Mouse (Mus musculus) CD4-positive, CD25-positive, alpha-beta regulatory T cell, adult 2 months (primary cell): ENCODE measurements around the gene Parp9.
"Not testable (repeated sequence)": the region's sequence is repeated elsewhere in the genome, so short reads cannot be mapped to it uniquely, and the experiment has no call there.

Experiments
- DNase-seq: peaks from one replicate; pipeline ENCODE4 v3.0.0-alpha.2; 2012; ENCODE audit warnings: low read depth, low spot score

The Parp9 gene

GRCm38 (mm10) chr16:35938211-35939151 is at the start of gene Parp9, which contains the start of gene Dtx3l:
TSS of gene Parp9 (plus strand) at chr16:35938470.
TSS of gene Dtx3l (minus strand) at chr16:35939151.
- DNase-seq: peak; percentile 87

GRCm38 (mm10) chr16:35888910-35889309 is 49.4 kb upstream of the Parp9 start:
- DNase-seq: no peak

DNA sequence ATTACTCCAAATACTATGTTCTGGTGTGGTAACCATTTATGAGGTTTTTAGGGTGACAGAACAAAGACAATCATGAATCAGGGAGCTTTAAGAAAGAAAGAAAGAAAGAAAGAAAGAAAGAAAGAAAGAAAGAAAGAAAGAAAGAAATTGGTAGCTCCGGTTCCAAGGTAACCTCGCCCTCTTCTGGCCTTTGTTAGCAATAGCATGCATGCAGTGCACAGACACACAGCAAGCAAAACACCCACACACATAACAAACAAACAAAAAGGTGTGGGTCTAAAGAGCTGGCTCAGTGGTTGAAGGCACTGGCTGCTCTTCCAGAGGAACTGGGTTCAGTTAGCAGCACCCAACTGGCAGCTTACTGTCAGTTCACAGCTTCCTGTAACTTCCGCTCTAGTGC is 47.6 kb upstream of the Parp9 start:
- DNase-seq: peak; percentile 44

DNA sequence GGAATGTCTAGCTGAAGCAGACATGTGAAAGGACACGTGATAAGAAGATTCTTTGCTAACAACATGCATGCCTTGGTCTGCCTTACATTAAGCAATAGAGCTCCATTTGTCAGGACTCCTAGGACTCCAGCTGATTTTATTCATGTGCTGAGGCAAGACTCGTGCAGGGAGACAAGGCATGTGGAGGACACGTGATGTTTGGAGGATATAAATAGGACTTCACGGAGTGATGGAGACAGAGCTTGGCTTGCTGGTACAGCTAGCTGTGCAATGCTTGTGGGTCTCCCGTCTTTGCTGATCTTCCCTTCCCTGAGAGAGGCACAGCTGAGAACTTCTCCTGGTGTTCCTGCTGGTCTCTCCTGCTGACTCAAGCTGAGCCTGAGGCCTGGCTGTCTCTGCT is 46.7 kb upstream of the Parp9 start:
- DNase-seq: not testable (repeated sequence)

DNA sequence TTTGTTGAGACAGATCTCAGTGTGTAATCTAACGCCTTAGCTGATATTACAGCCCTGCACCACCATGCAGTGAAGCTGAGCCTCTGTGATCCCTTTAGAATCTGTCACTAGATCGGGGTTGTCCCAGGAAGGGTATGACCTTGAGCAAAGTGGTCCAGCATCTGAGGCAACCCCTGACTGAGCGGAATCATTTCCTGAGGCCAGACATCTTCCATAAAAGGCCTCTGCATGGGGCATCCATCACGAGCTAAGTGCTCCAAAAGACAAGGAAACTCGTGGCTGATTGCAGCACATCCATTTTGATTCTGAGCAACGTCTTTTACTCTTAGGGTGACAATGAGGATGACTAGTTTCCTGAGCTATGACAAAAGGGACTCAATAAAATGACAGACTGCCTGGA is 43.3 kb upstream of the Parp9 start:
- no peak for DNase-seq

GRCm38 (mm10) chr16:35900541-35900940 is 37.7 kb upstream of the Parp9 start:
- no peak for DNase-seq

- DNase-seq: no peak
Measured at GRCm38 (mm10) chr16:35903014-35903640, 35.1 kb upstream of the Parp9 start.

GRCm38 (mm10) chr16:35904121-35904736 is 34.0 kb upstream of the Parp9 start:
- DNase-seq: no peak

DNA sequence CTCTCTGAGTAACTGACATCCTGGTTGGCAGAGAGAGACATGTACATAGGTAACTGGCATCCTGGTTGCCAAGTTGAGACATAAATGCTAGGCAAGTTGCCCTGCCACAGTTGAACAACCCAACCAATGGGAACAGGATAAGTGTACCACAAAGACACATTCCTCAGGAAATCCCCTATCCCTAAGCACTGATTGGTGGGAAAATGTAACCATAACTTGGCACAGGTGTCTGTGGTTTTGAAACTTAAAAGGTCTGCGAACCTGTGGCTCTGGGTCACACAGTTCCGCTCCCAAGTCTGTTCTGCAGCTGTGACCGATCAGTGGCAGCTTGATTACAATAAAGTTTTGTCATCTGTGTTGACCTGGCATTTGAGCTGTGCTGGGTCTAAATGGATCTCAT is 32.9 kb upstream of the Parp9 start:
- peak; percentile 51 for DNase-seq

DNA sequence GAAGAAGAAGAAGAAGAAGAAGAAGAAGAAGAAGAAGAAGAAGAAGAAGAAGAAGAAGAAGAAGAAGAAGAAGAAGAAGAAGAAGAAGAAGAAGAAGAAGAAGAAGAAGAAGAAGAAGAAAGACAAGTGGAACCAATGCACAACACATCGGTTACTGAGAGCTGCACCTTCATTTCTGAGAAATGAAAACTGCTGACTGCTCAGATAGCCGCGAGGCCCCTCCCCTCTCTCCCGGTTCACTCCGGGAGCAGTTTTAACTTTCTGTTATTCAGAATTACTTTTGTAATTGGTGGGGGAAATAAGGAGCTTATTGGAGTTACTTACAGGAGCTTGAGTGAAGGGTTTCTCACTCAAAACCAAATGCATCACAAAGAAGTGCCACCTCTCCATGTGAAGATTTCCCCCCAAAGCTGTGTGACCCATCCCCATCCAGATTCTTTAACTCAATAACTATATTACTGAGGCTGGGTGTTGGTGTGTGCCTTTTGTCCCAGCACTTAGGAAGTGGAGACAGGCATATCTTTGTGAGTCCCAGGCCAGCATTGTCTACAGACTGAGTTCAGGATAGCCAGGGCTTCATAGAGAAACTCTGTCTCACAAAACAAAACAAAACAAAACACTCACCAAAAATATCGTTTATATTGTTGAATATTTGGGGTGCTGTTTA is 32.3 kb upstream of the Parp9 start:
- DNase-seq: peak; percentile 33

GRCm38 (mm10) chr16:35906887-35907286 is 31.4 kb upstream of the Parp9 start:
- DNase-seq: no peak

DNA sequence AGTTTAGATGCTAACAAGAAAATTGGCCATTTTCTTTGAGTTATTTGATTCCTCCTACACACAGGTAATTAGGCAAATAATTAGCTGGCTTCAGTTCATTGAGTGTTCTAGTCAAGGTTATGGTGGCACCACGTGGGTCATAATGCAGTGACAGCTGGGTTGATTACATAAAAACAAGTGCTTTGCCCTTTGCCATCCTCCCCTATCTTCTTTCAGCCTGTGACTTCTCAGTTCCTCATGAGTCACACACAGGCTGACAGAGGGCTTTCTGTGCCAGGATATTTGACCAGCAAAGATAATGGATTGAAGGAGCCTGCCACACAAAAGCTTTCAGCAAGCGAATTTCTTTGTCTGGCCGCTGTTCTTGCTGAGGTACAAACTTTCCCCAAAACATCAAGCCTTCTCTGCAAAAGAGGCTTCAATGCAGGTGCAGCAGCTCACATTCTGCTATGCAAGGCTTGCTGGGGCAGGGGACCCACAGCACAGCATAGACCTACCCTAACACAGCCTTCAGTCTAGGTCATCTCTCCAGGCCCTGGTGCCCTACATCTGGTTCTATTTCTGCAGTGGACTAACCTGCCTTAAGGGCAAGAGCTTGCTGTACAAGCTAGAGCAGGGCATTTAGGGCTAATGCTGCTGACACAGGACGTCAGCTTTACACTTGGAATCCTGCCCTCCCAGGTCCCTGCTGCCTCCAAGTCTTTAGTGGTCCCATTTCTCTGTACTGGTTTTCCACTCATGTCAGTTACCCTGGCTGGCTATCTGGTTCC is 30.7 kb upstream of the Parp9 start:
- no peak for DNase-seq

- no peak for DNase-seq
Measured at GRCm38 (mm10) chr16:35911449-35911848, 26.8 kb upstream of the Parp9 start.

DNA sequence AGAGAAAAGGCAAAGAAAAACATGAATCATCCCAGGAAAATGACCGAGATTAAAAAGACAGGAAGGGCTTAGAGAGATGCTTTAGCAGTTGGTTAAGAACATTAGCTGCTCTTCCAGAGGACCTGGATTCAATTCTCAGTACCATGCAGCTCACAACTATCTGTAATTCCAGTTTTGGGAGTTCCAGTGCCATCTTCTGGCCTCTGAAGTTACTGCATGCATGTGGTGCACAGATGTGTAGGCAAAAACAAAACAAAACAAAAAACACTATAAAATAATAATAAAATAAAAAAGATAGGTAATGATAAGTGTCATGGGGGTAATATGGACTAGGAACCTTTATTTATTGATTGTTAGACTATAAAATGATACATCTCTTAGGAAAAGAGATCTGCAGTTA is 24.7 kb upstream of the Parp9 start:
- DNase-seq: peak; percentile 71

- no peak for DNase-seq
Measured at GRCm38 (mm10) chr16:35914301-35914700, 24.0 kb upstream of the Parp9 start.

- peak; percentile 74 for DNase-seq
Measured at GRCm38 (mm10) chr16:35918721-35919543, 19.3 kb upstream of the Parp9 start.

- no peak for DNase-seq
Measured at GRCm38 (mm10) chr16:35921676-35922235, 16.5 kb upstream of the Parp9 start.

DNA sequence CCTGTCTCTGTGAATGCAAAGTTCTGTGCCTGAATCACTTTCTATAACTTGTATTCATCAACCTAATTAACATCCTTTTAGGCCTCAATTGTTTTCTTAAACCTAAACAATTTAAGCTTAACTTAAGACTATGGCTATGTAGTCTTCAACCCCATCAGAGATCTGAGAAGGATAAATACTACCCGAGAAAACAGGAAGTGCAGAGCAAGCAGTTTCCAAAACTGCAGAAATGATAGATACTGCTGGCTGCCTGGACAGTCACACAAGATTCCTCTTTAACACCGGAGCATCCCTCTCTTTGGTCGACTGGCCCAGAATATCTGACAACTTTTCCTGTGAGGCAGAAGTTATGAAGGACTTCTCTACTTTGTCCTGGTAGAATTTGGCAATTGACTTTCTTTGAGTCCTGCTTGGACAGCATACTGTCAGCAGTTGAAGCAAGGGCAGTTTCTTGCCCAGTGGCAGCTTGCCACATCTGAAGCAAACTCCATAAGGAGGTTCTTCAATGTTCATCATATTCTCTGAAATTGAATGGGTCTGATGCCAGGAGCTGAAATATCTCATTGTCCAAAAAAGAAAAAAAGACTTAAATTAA is 15.9 kb upstream of the Parp9 start:
- no peak for DNase-seq

DNA sequence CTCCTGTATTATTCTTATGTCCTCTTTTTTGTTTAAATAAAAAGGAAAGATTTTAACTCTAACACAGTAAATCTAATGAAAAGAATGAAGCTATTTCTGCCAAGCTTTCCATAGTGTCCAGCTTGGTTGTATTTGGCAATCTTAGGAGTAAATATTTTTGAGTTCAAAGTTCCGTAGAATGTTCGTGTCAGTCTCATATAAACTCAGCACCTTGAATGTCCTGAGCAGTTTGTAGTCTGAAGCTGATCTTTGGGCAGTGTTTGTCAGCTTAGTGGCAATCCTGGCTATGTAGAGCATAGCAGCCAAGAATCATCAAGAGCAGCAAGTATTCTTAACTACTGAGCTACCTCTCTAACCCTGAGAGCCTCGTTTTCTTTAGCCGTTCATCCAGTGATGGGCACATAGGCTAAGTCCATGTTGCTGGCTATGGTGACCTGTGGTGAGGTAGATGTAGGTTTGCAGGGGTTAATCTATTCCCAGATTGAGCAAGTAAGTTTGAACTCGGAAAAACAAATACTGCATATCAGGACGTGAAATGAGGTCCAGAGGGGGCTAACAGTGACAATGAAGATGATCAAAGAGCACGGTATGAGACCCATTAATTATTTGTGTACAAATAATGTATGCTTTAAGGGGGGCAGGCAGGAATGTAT is 14.6 kb upstream of the Parp9 start:
- DNase-seq: no peak
